Mouse (Mus musculus) liver, embryonic 15.5 days (tissue): ENCODE measurements at regions not wholly inside any gene's neighbourhood (a gene's known extent, or its start where the extent isn't known, plus 50 kb on each side); places are given as distances from the start of the nearest gene placed in this dataset.
A peak's percentile ranks its signal among the peaks of the same experiment; 100 is the strongest.

Experiments
- ATAC-seq: fragments of 200-750 bp; cut with Nextera tagmentation; 2 replicates; pipeline ENCODE4 v1.8.0; 2017; ENCODE audit warnings: moderate number of reproducible peaks, mild to moderate bottlenecking, moderate library complexity; ENCODE audit not compliant: insufficient read depth
- H3K27ac ChIP-seq: fragments of 300-500 bp; sonication (generic); replicated peaks from 2 replicates; pipeline ENCODE4 v1.5.1; 2015; ENCODE audit warnings: mild to moderate bottlenecking, inconsistent platforms
- H3K27me3 ChIP-seq: fragments of 300-500 bp; sonication (generic); 2 replicates; pipeline ENCODE4 v1.6.1; 2015; ENCODE audit warnings: mild to moderate bottlenecking, inconsistent platforms
- H3K36me3 ChIP-seq: fragments of 300-500 bp; sonication (generic); replicated peaks from 2 replicates; pipeline ENCODE4 v1.6.1; 2015; ENCODE audit warnings: moderate library complexity, mild to moderate bottlenecking, inconsistent platforms
- H3K4me1 ChIP-seq: fragments of 300-500 bp; sonication (generic); replicated peaks from 2 replicates; pipeline ENCODE4 v1.6.1; 2015; ENCODE audit warnings: inconsistent platforms
- H3K4me2 ChIP-seq: fragments of 300-500 bp; sonication (generic); 2 replicates; pipeline ENCODE4 v1.6.1; 2015; ENCODE audit warnings: moderate library complexity, mild to moderate bottlenecking, inconsistent platforms
- H3K4me3 ChIP-seq: fragments of 300-500 bp; sonication (generic); replicated peaks from 2 replicates; pipeline ENCODE4 v1.5.1; 2015; ENCODE audit warnings: mild to moderate bottlenecking, inconsistent platforms
- H3K9ac ChIP-seq: fragments of 300-500 bp; sonication (generic); 2 replicates; pipeline ENCODE4 v1.6.1; 2015; ENCODE audit warnings: moderate library complexity, mild to moderate bottlenecking, inconsistent platforms
- H3K9me3 ChIP-seq: fragments of 300-500 bp; sonication (generic); replicated peaks from 2 replicates; pipeline ENCODE4 v1.6.1; 2016; ENCODE audit warnings: inconsistent platforms
- WGBS: fragments of 180-500 bp; shearing (Covaris S2); methylation state at CpG from one replicate; pipeline ENCODE4 v1.1.7; 2015; ENCODE audit warnings: mixed read lengths; ENCODE audit not compliant: insufficient replicate concordance; 5-methylcytosine and 5-hydroxymethylcytosine counted together

DNA sequence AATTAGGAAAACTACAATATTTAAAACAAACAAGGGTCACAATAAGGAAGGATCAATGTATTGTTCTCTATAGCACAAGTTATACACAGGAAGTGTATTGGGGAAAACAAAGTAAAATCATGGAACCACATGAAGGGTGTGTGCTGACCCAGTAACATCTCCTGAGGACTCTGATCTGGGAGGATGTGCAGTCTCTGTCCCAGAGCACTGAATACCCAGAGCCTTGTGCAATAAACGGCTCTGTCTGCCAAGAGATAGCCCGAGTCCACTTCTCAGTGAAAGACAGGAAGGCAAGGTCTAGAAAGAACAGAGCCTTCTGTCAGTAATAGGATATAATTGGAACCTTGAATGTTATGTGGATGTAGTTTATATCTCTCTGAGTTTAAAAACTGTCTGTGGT, 56.3 kb upstream of the Hbs1l start:
- H3K4me1 ChIP-seq: peaks cover 39% of the 10 kb centered on the region
- ATAC-seq: no peak
- H3K27me3 ChIP-seq: no peaks in the 10 kb centered on the region
- H3K9ac ChIP-seq: no peak overlapping the region
- H3K9me3 ChIP-seq: no peaks in the 10 kb centered on the region
- peak overlapping the region; percentile 29; the same call in 1 of the 2 replicates for H3K27ac ChIP-seq
- H3K36me3 ChIP-seq: no peaks in the 10 kb centered on the region
- H3K4me3 ChIP-seq: no peak overlapping the region
- WGBS: 16% methylated on average over 2 of the region's 2 CpGs
- no peak overlapping the region for H3K4me2 ChIP-seq

DNA sequence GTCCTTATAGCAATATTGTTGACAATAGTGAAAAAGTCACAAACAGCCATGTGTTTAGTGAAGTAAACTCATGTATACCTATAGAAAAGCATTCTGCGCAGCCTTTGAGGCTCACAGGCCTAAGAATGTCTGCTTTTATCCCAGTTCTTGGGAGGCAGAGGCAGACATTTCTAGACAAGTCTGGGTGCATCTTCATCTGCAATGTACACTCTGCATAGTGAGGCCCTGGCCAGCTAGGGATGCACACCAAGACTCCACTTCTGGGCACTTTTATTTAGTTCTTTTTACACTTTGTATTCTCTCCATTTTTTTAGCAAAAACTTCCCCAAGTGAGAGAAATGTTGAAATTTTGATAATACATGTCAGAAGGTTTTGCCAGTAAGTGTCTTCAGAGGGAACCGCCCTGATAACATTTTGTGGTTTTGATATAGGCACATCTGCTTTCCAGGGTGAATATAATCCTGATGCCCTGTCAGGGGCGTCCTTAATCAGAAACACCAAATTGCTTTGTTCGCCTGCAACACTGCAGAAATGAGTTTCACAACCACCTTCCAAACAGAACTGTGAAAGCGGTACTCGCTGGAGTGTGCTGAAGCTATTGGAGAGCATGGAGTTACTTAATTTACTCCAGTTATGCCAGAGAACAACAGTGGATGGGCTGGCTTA, 54.1 kb upstream of the Hbs1l start:
- H3K27ac ChIP-seq: peak overlapping the region; percentile 87
- H3K4me2 ChIP-seq: peak overlapping the region; percentile 47
- peak; percentile 81 for ATAC-seq
- H3K9ac ChIP-seq: peak overlapping the region; percentile 10; the same call in 1 of the 2 replicates
- no peaks in the 10 kb centered on the region for H3K9me3 ChIP-seq
- H3K36me3 ChIP-seq: no peaks in the 10 kb centered on the region
- H3K4me3 ChIP-seq: no peak overlapping the region
- H3K4me1 ChIP-seq: peaks cover 52% of the 10 kb centered on the region
- 24% methylated on average over 6 of the region's 6 CpGs for WGBS
- no peaks in the 10 kb centered on the region for H3K27me3 ChIP-seq

GRCm38 (mm10) chr10:21242471-21243231, 53.1 kb upstream of the Hbs1l start:
- Histone ChIP-seq H3K9ac (no peak overlapping the region), H3K4me3 (no peak overlapping the region), H3K9me3 (no peaks in the 10 kb centered on the region), H3K27ac (peak overlapping the region; percentile 87), H3K27me3 (no peaks in the 10 kb centered on the region), H3K36me3 (no peaks in the 10 kb centered on the region), H3K4me2 (peak overlapping the region; percentile 47; the same call in 1 of the 2 replicates), H3K4me1 (peaks cover 52% of the 10 kb centered on the region)
- whole genome bisulfite sequencing: 75% methylated on average over 16 of the region's 16 CpGs
- ATAC-seq: no peak

- Histone ChIP-seq H3K27me3 (no peaks in the 10 kb centered on the region), H3K9me3 (no peaks in the 10 kb centered on the region), H3K4me1 (peaks cover 49% of the 10 kb centered on the region), H3K27ac (no peak overlapping the region), H3K9ac (no peak overlapping the region), H3K4me3 (no peak overlapping the region), H3K36me3 (no peaks in the 10 kb centered on the region), H3K4me2 (no peak overlapping the region)
- WGBS: 62% methylated on average over 4 of the region's 4 CpGs
- ATAC-seq: no peak
Measured at GRCm38 (mm10) chr10:21244849-21245453, 50.8 kb upstream of the Hbs1l start.

DNA sequence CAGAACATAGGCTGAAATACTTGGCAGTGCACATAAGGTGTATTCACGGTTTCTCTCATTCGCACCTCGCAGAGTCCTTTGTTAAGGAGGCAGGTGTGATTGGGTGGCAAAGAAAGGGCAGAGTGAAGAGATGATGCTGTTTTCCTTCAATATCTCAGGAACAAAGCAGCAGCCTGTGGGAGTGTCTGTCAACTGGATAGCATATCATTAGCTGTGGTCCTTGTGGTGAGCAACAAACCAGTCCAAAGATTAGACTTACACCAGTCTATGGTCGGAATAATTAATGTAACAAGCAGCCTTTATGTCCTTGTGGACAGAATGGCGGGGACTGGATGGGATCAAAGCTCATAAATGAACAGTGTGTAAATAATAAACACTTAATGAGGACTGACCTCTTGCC, 50.2 kb upstream of the Hbs1l start:
- ATAC-seq: peak; percentile 50
- Histone ChIP-seq H3K9ac (no peak overlapping the region), H3K4me1 (peaks cover 44% of the 10 kb centered on the region), H3K4me2 (no peak overlapping the region), H3K27ac (no peak overlapping the region), H3K4me3 (no peak overlapping the region), H3K27me3 (no peaks in the 10 kb centered on the region), H3K36me3 (no peaks in the 10 kb centered on the region), H3K9me3 (no peaks in the 10 kb centered on the region)
- 36% methylated on average over 5 of the region's 5 CpGs for WGBS
